Mouse (Mus musculus) stomach, embryonic 16.5 days (tissue): ENCODE results near the gene Gm49387. TPM values are rescaled to one million over a fixed set of nuclear protein-coding genes. Genes with fewer than 3 reads are reported as not detected.

ENCODE experiments used
- ATAC-seq: fragments of 200-750 bp; cut with Nextera tagmentation; 2 replicates; pipeline ENCODE4 v1.8.0; 2017; ENCODE audit warnings: moderate number of reproducible peaks, moderate TSS enrichment; ENCODE audit not compliant: insufficient read depth, low FRiP score
- H3K27ac ChIP-seq: fragments of 300-500 bp; sonication (generic); 2 replicates; pipeline ENCODE4 v1.5.1; 2014; ENCODE audit warnings: low read length
- H3K27me3 ChIP-seq: fragments of 300-500 bp; sonication (generic); 2 replicates; pipeline ENCODE4 v1.6.1; 2014; ENCODE audit warnings: low read length, control low read depth, mixed read lengths; ENCODE audit not compliant: control insufficient read depth, insufficient read depth
- H3K36me3 ChIP-seq: fragments of 300-500 bp; sonication (generic); 2 replicates; pipeline ENCODE4 v1.6.1; 2014; ENCODE audit warnings: low read length; ENCODE audit not compliant: control insufficient read depth, insufficient read depth
- H3K4me1 ChIP-seq: fragments of 300-500 bp; sonication (generic); 2 replicates; pipeline ENCODE4 v1.6.1; 2014; ENCODE audit warnings: low read length, control low read depth, mixed read lengths; ENCODE audit not compliant: control insufficient read depth, insufficient read depth
- H3K4me2 ChIP-seq: fragments of 300-500 bp; sonication (generic); 2 replicates; pipeline ENCODE4 v1.6.1; 2014; ENCODE audit warnings: low read depth, low read length, mixed read lengths
- H3K4me3 ChIP-seq: fragments of 300-500 bp; sonication (generic); replicated peaks from 2 replicates; pipeline ENCODE4 v1.5.1; 2014; ENCODE audit warnings: mild to moderate bottlenecking, low read length
- H3K9ac ChIP-seq: fragments of 300-500 bp; sonication (generic); 2 replicates; pipeline ENCODE4 v1.6.1; 2014; ENCODE audit warnings: low read length
- H3K9me3 ChIP-seq: fragments of 300-500 bp; sonication (generic); replicated peaks from 2 replicates; pipeline ENCODE4 v1.6.1; 2016; ENCODE audit warnings: low read length, control low read depth; ENCODE audit not compliant: control insufficient read depth
- WGBS: fragments of 180-500 bp; shearing (Covaris S2); extraction: QIAGEN DNeasy Blood & Tissue Kit; methylation state at CpG from one replicate; pipeline ENCODE4 v1.1.7; 2014; 5-methylcytosine and 5-hydroxymethylcytosine counted together
- polyA plus RNA-seq: library from polyadenylated mRNA; unstranded; fragments of >200 nt; fragmentation: Nextera tagmentation; extraction: Ambion mirVana; gene quantifications from 2 replicates; pipeline ENCODE4 v1.2.1, GENCODE M21; 2015

Gm49387 gene
- polyA plus RNA-seq, 1 experiment from 2014 or later, result 0.77 TPM

DNA sequence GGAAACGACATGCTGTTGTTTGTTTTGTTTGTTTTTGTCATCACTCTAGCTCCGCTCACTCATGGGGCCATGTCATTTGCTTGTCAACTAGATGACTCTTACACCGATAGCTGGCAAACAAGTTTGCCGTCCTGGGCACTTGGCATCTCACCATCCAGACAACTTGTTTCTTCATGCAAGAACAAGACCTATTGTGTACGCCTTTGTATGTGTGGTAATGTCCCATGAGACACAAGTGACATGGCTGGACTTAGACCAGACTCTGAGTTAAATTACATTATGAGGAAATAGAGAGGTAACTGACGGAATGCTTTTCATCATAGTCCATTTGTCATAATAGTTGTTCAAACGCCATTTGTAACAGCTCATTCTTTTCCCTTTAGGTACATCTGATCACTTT is 5.2 kb upstream of the Gm49387 start:
- no peak for ATAC-seq
- peaks cover 6% of the 10 kb centered on the region for H3K4me1 ChIP-seq
- WGBS, result 86% methylated on average over 7 of the region's 7 CpGs
- no peaks in the 10 kb centered on the region for H3K36me3 ChIP-seq
- H3K4me3 ChIP-seq, result no peak overlapping the region
- H3K27ac ChIP-seq, result no peak overlapping the region
- H3K27me3 ChIP-seq, result no peaks in the 10 kb centered on the region
- no peak overlapping the region for H3K4me2 ChIP-seq
- no peak overlapping the region for H3K9ac ChIP-seq
- no peaks in the 10 kb centered on the region for H3K9me3 ChIP-seq

GRCm38 (mm10) chr14:31644931-31645547 is 4.4 kb upstream of the Gm49387 start:
- no peak overlapping the region for H3K27ac ChIP-seq
- H3K36me3 ChIP-seq, result no peaks in the 10 kb centered on the region
- WGBS, result 68% methylated on average over 3 of the region's 3 CpGs
- H3K27me3 ChIP-seq, result no peaks in the 10 kb centered on the region
- no peak overlapping the region for H3K4me2 ChIP-seq
- H3K9ac ChIP-seq, result no peak overlapping the region
- no peak for ATAC-seq
- H3K4me1 ChIP-seq, result peaks cover 6% of the 10 kb centered on the region
- H3K9me3 ChIP-seq, result no peaks in the 10 kb centered on the region
- no peak overlapping the region for H3K4me3 ChIP-seq

DNA sequence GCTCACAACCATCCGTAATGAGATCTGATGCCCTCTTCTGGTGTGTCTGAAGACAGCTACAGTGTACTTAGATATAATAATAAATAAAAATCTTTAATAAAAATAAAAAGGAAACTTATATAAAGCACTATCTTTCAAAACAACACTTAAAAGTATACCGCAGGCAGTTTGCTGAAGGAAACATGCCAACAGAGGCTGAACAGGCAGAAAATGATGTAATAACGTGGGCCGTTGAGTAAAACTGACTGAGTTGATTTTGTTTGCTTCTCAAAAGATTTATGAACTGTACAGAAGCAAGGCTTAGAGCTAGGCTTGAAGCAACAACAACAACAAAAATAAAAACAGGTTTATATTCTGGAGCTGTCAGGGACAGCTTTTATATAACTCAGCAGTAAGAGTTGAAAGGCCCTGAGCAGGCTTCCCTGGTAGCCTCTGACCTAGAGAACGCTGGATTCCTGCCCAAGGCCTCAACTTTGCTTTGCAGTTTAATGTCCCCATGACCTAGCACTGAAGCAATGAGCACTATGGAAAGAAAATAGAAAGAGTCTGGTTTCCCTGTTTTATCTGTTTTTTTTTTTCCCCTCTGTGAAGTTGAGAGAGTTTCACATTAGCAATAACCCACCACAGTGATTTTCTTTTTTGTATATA is 3.6 kb upstream of the Gm49387 start:
- Histone ChIP-seq H3K9me3 (no peaks in the 10 kb centered on the region), H3K4me1 (peaks cover 6% of the 10 kb centered on the region), H3K27me3 (no peaks in the 10 kb centered on the region), H3K9ac (no peak overlapping the region), H3K4me3 (no peak overlapping the region), H3K27ac (no peak overlapping the region), H3K4me2 (no peak overlapping the region), H3K36me3 (no peaks in the 10 kb centered on the region)
- no peak for ATAC-seq
- 89% methylated on average over 5 of the region's 5 CpGs for WGBS

GRCm38 (mm10) chr14:31641506-31642155 is 953 bp upstream of the Gm49387 start:
- peak overlapping the region; percentile 82 for H3K9ac ChIP-seq
- 61% methylated on average over 9 of the region's 9 CpGs for WGBS
- no peak for ATAC-seq
- H3K4me2 ChIP-seq, result peak overlapping the region; percentile 80
- peak overlapping the region; percentile 80 for H3K4me3 ChIP-seq
- H3K27ac ChIP-seq, result peak overlapping the region; percentile 95
- peaks cover 6% of the 10 kb centered on the region for H3K4me1 ChIP-seq
- H3K9me3 ChIP-seq, result no peaks in the 10 kb centered on the region
- H3K27me3 ChIP-seq, result no peaks in the 10 kb centered on the region
- H3K36me3 ChIP-seq, result no peaks in the 10 kb centered on the region

- Histone ChIP-seq H3K36me3 (no peaks in the 10 kb centered on the region), H3K9me3 (no peaks in the 10 kb centered on the region), H3K4me3 (peak within 1 kb of the TSS; percentile 80), H3K4me2 (peak within 1 kb of the TSS; percentile 98), H3K9ac (peak within 1 kb of the TSS; percentile 82), H3K4me1 (peaks cover 6% of the 10 kb centered on the region), H3K27ac (peak within 1 kb of the TSS; percentile 95), H3K27me3 (no peaks in the 10 kb centered on the region)
- under 1% methylated on average over 30 of the region's 30 CpGs for WGBS
- peak; percentile 98 for ATAC-seq
Measured at GRCm38 (mm10) chr14:31640890-31641505, 320 bp upstream of the Gm49387 start, which contains the start of the genes Btd and Hacl1. TSS of gene Btd (plus strand) at chr14:31641028. TSS of gene Hacl1 (minus strand) at chr14:31641286.

- no peak overlapping the region for H3K9ac ChIP-seq
Measured at GRCm38 (mm10) chr14:31630677-31631076, 10.0 kb downstream of the Gm49387 start.

DNA sequence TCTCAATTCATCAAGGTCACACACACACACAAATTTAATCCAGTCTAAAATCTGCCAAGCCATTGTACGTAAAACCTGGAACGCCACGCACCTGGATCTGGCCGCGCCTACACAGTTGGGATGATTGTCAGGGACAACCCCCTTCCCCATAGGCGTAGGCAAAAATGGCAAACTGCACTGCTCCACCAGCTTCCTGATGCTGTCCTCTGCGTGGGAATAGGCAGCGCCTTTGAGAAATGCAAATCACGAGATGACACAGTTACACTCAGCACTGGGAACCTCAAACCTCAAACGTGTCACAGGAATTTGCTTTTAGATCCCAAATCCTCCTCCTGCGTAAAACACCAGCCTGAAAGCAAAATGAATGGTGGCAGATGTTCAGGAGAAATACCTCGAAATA is 17.9 kb downstream of the Gm49387 start:
- H3K4me3 ChIP-seq, result no peak overlapping the region
- no peak overlapping the region for H3K9ac ChIP-seq
- H3K36me3 ChIP-seq, result no peaks in the 10 kb centered on the region
- no peaks in the 10 kb centered on the region for H3K4me1 ChIP-seq
- no peaks in the 10 kb centered on the region for H3K9me3 ChIP-seq
- ATAC-seq, result no peak
- H3K27me3 ChIP-seq, result no peaks in the 10 kb centered on the region
- WGBS, result 79% methylated on average over 12 of the region's 12 CpGs
- no peak overlapping the region for H3K27ac ChIP-seq
- H3K4me2 ChIP-seq, result no peak overlapping the region

More at GRCm38 (mm10) chr14:31630677-31631076, 10.0 kb downstream of the Gm49387 start:
- Histone ChIP-seq H3K4me3 (no peak overlapping the region), H3K27ac (no peak overlapping the region), H3K27me3 (no peaks in the 10 kb centered on the region), H3K9me3 (no peaks in the 10 kb centered on the region), H3K4me1 (no peaks in the 10 kb centered on the region), H3K36me3 (no peaks in the 10 kb centered on the region), H3K4me2 (no peak overlapping the region)
- ATAC-seq, result no peak
- 78% methylated on average over 7 of the region's 7 CpGs for WGBS

- no peak for ATAC-seq
- WGBS, result 70% methylated on average over 9 of the region's 9 CpGs
- H3K27ac ChIP-seq, result no peak overlapping the region
- no peak overlapping the region for H3K9ac ChIP-seq
- H3K4me2 ChIP-seq, result no peak overlapping the region
- no peaks in the 10 kb centered on the region for H3K27me3 ChIP-seq
- no peaks in the 10 kb centered on the region for H3K9me3 ChIP-seq
- H3K4me1 ChIP-seq, result no peaks in the 10 kb centered on the region
- no peaks in the 10 kb centered on the region for H3K36me3 ChIP-seq
- no peak overlapping the region for H3K4me3 ChIP-seq
Measured at GRCm38 (mm10) chr14:31620591-31621223, 20.0 kb downstream of the Gm49387 start.
